Mouse (Mus musculus): ENCODE results near the gene Spag16.

DNA sequence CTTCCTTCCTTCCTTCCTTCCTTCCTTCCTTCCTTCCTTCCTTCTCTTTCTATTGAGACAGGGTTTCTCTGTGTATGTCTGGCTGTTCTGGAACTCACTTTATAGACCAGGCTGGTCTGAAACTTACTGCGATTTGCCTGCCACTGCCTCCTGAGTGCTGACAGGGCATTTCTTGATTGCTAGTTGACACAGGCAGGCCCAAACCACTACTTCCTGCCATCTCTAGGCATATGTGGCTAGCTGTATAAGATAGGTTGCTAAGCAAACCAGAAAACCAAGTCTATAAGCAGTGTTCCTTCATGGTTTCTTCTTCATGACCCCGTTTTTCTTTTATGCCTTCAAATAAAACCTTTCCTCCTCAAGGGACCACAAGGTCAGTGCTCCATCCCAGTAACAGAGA lies 4.2 kb downstream of the Spag16 start:
- no peak for TF ChIP-seq GATA1 (IDR thresholded peaks at IDR 0.05; ENCODE audit: borderline replicate concordance, low read length)
- TF ChIP-seq FLI1 (IDR thresholded peaks at IDR 0.05; ENCODE audit: low read length) = no peak
